Comparison of ENCODE assay signal across 8 mouse cellular contexts in the genomic region with DNA sequence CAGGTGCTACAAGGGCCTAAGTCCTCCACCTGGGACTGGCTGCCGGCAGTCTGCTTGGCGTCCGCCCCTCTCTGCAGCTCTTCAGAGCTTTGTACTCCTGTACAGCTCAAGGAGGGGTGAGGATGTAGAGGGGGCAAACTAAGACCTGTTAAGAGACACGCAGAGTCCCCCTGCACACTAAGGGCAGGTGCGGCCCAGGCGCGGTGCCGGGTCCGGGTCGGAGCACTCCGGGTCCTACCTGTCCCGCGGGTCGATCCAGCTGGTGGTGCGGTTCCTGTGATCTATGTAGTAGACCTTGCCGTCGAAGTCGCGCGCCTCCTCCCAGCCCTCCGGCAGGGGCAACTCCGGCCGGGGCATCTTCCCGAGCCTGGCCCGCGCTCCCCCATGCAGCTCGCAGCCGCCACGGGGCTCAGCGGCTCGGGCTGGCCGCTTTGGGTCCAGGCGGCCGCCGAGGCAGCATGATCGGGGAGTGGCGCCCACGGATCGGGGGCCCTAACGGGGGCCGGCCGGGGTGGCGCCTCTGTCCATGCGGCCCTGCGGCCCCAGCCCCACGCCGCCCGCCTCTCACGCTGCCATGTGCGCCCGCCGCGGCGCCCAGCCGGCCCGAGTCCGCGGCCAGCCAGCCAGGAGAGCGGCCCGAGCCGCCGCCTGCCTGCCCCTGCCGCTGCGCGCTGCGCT. TPM values are rescaled to one million over a fixed set of nuclear protein-coding genes. Genes with fewer than 3 reads are reported as not detected.
DNase-seq lines count a peak whose midpoint lies in the region; ATAC-seq and TF ChIP-seq lines count a peak whose summit lies in the region.
"Had no signal": no experiment of that assay in that cellular context is flagged by ENCODE, and none has a peak within 500 bp of the region (broad histone marks: within the 10 kb centered on the region; RNA-seq: fewer than 3 reads in every experiment).

No protein-coding gene starts in this region.

- peak; percentile 48; the same call in 1 of the 2 replicates for ATAC-seq in heart, embryonic 14.5 days (ENCODE audit: insufficient number of reproducible peaks, insufficient read depth, low FRiP score, low read depth)
- peak; percentile 61 for ATAC-seq in limb, embryonic 11.5 days (ENCODE audit: insufficient number of reproducible peaks, low FRiP score, low TSS enrichment, low read depth)
- ATAC-seq in neural tube, embryonic 14.5 days (ENCODE audit: low read depth) = peak; percentile 52

- peaks cover 3% of the 10 kb centered on the region; the same call in 1 of the 2 replicates for H3K4me1 ChIP-seq in lung, adult 2 months (ENCODE audit: control insufficient read depth, insufficient read depth, low read length)
- peaks cover 3 to 10% of the 10 kb centered on the region in 2 experiments; a peak in 3 of 4 replicates for H3K4me1 ChIP-seq in heart, embryonic 14.5 days (ENCODE audit: control insufficient read depth in 2 of 2, insufficient read depth in 2 of 2, low read length in 2 of 2)
- peaks cover 7% of the 10 kb centered on the region for H3K4me1 ChIP-seq in limb, embryonic 11.5 days (ENCODE audit: control insufficient read depth, insufficient read depth, low read length)
- H3K4me1 ChIP-seq in neural tube, embryonic 14.5 days (ENCODE audit: control insufficient read depth, insufficient read depth, low read length) = peaks cover 9% of the 10 kb centered on the region; the same call in 1 of the 2 replicates

- DNase-seq in lung, adult 2 months = no peak
- DNase-seq in lung, postnatal 36 days = no peak
- DNase-seq in cerebellum, postnatal 36 days = peak; percentile 24 to 29
- DNase-seq in limb, embryonic 11.5 days (ENCODE audit: low spot score) = peak; percentile 55
- DNase-seq in gastrocnemius, postnatal 14 days = no peak

- intact Hi-C loops in gastrocnemius, postnatal 14 days (cut with DNase I; ENCODE audit: low total_unique reads) = no loop called here

- peak overlapping the region; percentile 72 for H3K4me3 ChIP-seq in lung, adult 2 months (replicated peaks; ENCODE audit: extremely low read depth, low read depth, low read length)
- peak overlapping the region; percentile 63 to 72 for H3K4me3 ChIP-seq in heart, embryonic 14.5 days (ENCODE audit: control insufficient read depth in 1 of 2, insufficient read depth in 1 of 2, low read depth in 1 of 2, low read length in 2 of 2)
- H3K4me3 ChIP-seq in limb, embryonic 11.5 days (ENCODE audit: low read depth, low read length) = peak overlapping the region; percentile 56
- peak overlapping the region; percentile 60 for H3K4me3 ChIP-seq in neural tube, embryonic 14.5 days (ENCODE audit: low read depth, low read length)

- peak overlapping the region; percentile 97 for H3K4me2 ChIP-seq in heart, embryonic 14.5 days (ENCODE audit: low read length)
- H3K4me2 ChIP-seq in limb, embryonic 11.5 days (ENCODE audit: low read depth, severe bottlenecking) = peak overlapping the region; percentile 94
- H3K4me2 ChIP-seq in neural tube, embryonic 14.5 days (ENCODE audit: low read depth, low read length) = peak overlapping the region; percentile 78

- H3K9me3 ChIP-seq in heart, embryonic 14.5 days (ENCODE audit: control insufficient read depth, low read length) = no peaks in the 10 kb centered on the region
- no peaks in the 10 kb centered on the region for H3K9me3 ChIP-seq in limb, embryonic 11.5 days (ENCODE audit: control insufficient read depth, low read length)
- no peaks in the 10 kb centered on the region for H3K9me3 ChIP-seq in neural tube, embryonic 14.5 days (ENCODE audit: control insufficient read depth, low read length)

- peak overlapping the region; percentile 75 for H3K9ac ChIP-seq in heart, embryonic 14.5 days (ENCODE audit: low read length)
- H3K9ac ChIP-seq in limb, embryonic 11.5 days (ENCODE audit: low read length) = peak overlapping the region; percentile 63
- H3K9ac ChIP-seq in neural tube, embryonic 14.5 days (replicated peaks; ENCODE audit: low read depth, low read length) = peak overlapping the region; percentile 86

- no peak for TF ChIP-seq CTCF in lung, adult 2 months (IDR thresholded peaks at IDR 0.05; ENCODE audit: insufficient read depth, low read length)

- H3K27me3 ChIP-seq in heart, embryonic 14.5 days (ENCODE audit: control insufficient read depth, insufficient read depth, low read length) = peaks cover 23% of the 10 kb centered on the region
- H3K27me3 ChIP-seq in limb, embryonic 11.5 days (ENCODE audit: control insufficient read depth, insufficient read depth, low read length) = peaks cover 26% of the 10 kb centered on the region
- no peaks in the 10 kb centered on the region for H3K27me3 ChIP-seq in neural tube, embryonic 14.5 days (ENCODE audit: control insufficient read depth, insufficient read depth, low read length)

- no peak overlapping the region for H3K27ac ChIP-seq in heart, embryonic 14.5 days (replicated peaks in 1 of 2; ENCODE audit: control insufficient read depth in 1 of 2, insufficient read depth in 1 of 2, low read depth in 2 of 2, low read length in 2 of 2)
- no peak overlapping the region; the same call in 1 of the 2 replicates for H3K27ac ChIP-seq in limb, embryonic 11.5 days (replicated peaks; ENCODE audit: low read depth, low read length)
- no peak overlapping the region for H3K27ac ChIP-seq in neural tube, embryonic 14.5 days (ENCODE audit: low read depth, low read length)

- no peaks in the 10 kb centered on the region for H3K36me3 ChIP-seq in heart, embryonic 14.5 days (ENCODE audit: control insufficient read depth, insufficient read depth, low read length)
- H3K36me3 ChIP-seq in limb, embryonic 11.5 days (ENCODE audit: control insufficient read depth, insufficient read depth, low read length) = no peaks in the 10 kb centered on the region
- H3K36me3 ChIP-seq in neural tube, embryonic 14.5 days (ENCODE audit: control insufficient read depth, insufficient read depth, low read length) = no peaks in the 10 kb centered on the region

- no peak for TF ChIP-seq POLR2A in lung, adult 2 months (IDR thresholded peaks at IDR 0.05; ENCODE audit: borderline replicate concordance, extremely low read depth, low read depth, low read length)

- WGBS in lung, adult 2 months = 4% methylated on average over 58 of the region's 66 CpGs
- WGBS in heart, embryonic 14.5 days = under 1% methylated on average over 58 of the region's 66 CpGs
- WGBS in limb, embryonic 11.5 days = under 1% methylated on average over 58 of the region's 66 CpGs
- under 1% methylated on average over 41 of the region's 66 CpGs for WGBS in neural tube, embryonic 14.5 days

RNA-seq across cellular contexts. Expression of gene Wwc1, which starts 0.5 kb away (rescaled TPM):
- polyA plus RNA-seq in lung, adult 2 months (2012; rRNA removed) = 97.0 and 99.9 TPM in 2 replicates
- polyA plus RNA-seq in heart, embryonic 14.5 days (2014; fragmentation: Nextera tagmentation; extraction: Ambion mirVana) = 1.8 and 2.0 TPM in 2 replicates
- 2.1 and 2.6 TPM in 2 replicates for polyA plus RNA-seq in limb, embryonic 11.5 days (2014; fragmentation: Nextera tagmentation; extraction: Ambion mirVana)
- polyA plus RNA-seq in neural tube, embryonic 14.5 days (2014; fragmentation: Nextera tagmentation; extraction: Ambion mirVana) = 6.0 and 7.2 TPM in 2 replicates
- total RNA-seq in gastrocnemius, postnatal 14 days (2021) = under 1 TPM; 0.23 to 0.55 TPM
- total RNA-seq: common myeloid progenitor, adult 5-6 weeks had no signal

Comparison
In these comparisons a context has a peak if more than half of its experiments do, and no peak if none do; other contexts are left out.
1. DNase-seq: peak in cerebellum, postnatal 36 days (2 of 2) and limb, embryonic 11.5 days (single experiment); none in lung, adult 2 months (single experiment), lung, postnatal 36 days (single experiment) and gastrocnemius, postnatal 14 days (single experiment).
2. RNA of gene Wwc1, which starts 0.5 kb away (polyA plus RNA-seq): 97.0 to 99.9 TPM in lung, adult 2 months; 6.0 to 7.2 TPM in neural tube, embryonic 14.5 days, 2.1 to 2.6 TPM in limb, embryonic 11.5 days and 1.8 to 2.0 TPM in heart, embryonic 14.5 days; every median in the first group is over 10 times any median in the second.
3. Peak in every context shown above with its lines, with median percentiles within 50 percentile points of each other: H3K4me3 ChIP-seq, ATAC-seq, H3K4me2 ChIP-seq and H3K9ac ChIP-seq.